30 mouse cellular contexts compared by ENCODE assay signal in the genomic region with DNA sequence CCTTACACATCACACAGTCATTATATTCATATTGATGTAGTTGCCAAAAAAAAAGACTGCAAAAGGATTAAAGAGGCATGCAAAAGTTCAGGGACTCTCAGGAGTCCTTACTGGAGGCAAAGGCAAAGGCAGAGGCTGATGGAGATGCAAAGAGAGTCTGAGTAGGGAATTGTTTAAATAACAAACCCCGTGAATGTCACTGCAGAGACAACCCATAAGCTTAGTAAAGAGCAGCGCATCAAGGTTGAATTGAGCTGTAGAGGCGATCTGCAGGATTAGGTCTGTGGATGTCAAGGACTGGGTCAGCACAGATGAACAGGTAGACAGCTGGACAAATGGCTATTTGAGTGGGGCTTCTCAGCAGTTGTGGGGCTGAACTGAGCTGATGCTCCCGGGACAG. TPM values are rescaled to one million over a fixed set of nuclear protein-coding genes. Genes with fewer than 3 reads are reported as not detected.
"Had no signal": no experiment of that assay in that cellular context is flagged by ENCODE, and none has a peak within 500 bp of the region (broad histone marks: within the 10 kb centered on the region; RNA-seq: fewer than 3 reads in every experiment).

No protein-coding gene starts in this region.

- H3K4me3 ChIP-seq: gastrocnemius, adult 2 months; heart, adult 2 months; heart, embryonic 13.5 days; heart, embryonic 15.5 days; hindbrain, embryonic 10.5 days; hindbrain, embryonic 12.5 days; kidney, embryonic 15.5 days; limb, embryonic 13.5 days; limb, embryonic 15.5 days; liver, embryonic 12.5 days had no signal

- H3K9ac ChIP-seq: heart, embryonic 13.5 days; heart, embryonic 15.5 days; hindbrain, embryonic 12.5 days; hindbrain, embryonic 14.5 days; kidney, embryonic 15.5 days; limb, embryonic 13.5 days; limb, embryonic 15.5 days; liver, embryonic 12.5 days; liver, embryonic 14.5 days had no signal

- H3K36me3 ChIP-seq: heart, embryonic 13.5 days; heart, embryonic 15.5 days; hindbrain, embryonic 10.5 days; hindbrain, embryonic 12.5 days; kidney, embryonic 15.5 days; limb, embryonic 13.5 days; limb, embryonic 15.5 days; liver, embryonic 12.5 days had no signal

- H3K4me1 ChIP-seq: heart, embryonic 13.5 days; heart, embryonic 15.5 days; hindbrain, embryonic 10.5 days; hindbrain, embryonic 12.5 days; kidney, embryonic 15.5 days; limb, embryonic 15.5 days; liver, embryonic 12.5 days had no signal

- H3K27ac ChIP-seq: gastrocnemius, adult 2 months; heart, adult 2 months; heart, embryonic 13.5 days; heart, embryonic 15.5 days; hindbrain, embryonic 10.5 days; hindbrain, embryonic 12.5 days; hindbrain, embryonic 14.5 days; hindbrain, postnatal 0 days; kidney, embryonic 15.5 days; kidney, postnatal 0 days; limb, embryonic 13.5 days; limb, embryonic 15.5 days; liver, embryonic 12.5 days; liver, embryonic 14.5 days had no signal

- H3K27me3 ChIP-seq: heart, embryonic 13.5 days; heart, embryonic 15.5 days; hindbrain, embryonic 12.5 days; kidney, embryonic 15.5 days; limb, embryonic 13.5 days; limb, embryonic 15.5 days; liver, embryonic 12.5 days had no signal

- ATAC-seq: hindbrain, postnatal 0 days; intestine, embryonic 16.5 days; liver, embryonic 12.5 days had no signal

- DNase-seq: gastrocnemius, adult 2 months; gastrocnemius, postnatal 10 days; gastrocnemius, postnatal 25 days; heart, adult 2 months; heart, postnatal 14 days; heart, postnatal 4 days; kidney, adult 11 months; kidney, adult 2 months; kidney, adult 9 months; kidney, postnatal 14 days; kidney, postnatal 36 days; layer of hippocampus, adult 9-11 months; layer of hippocampus, postnatal 36 days; left cerebral cortex, postnatal 4 days had no signal

- H3K9me3 ChIP-seq: heart, embryonic 15.5 days; hindbrain, embryonic 12.5 days; kidney, embryonic 15.5 days; limb, embryonic 13.5 days; limb, embryonic 15.5 days; liver, embryonic 12.5 days had no signal

- H3K4me2 ChIP-seq: heart, embryonic 11.5 days; heart, embryonic 13.5 days; heart, embryonic 15.5 days; hindbrain, embryonic 12.5 days; hindbrain, embryonic 14.5 days; kidney, embryonic 15.5 days; limb, embryonic 13.5 days; limb, embryonic 15.5 days; liver, embryonic 12.5 days had no signal

RNA-seq across cellular contexts. Expression of a gene that starts 27.9 kb away (rescaled TPM):
- polyA plus RNA-seq: heart, embryonic 11.5 days; heart, embryonic 13.5 days; limb, embryonic 11.5 days; liver, adult 2 months had no signal
